Mouse (Mus musculus) CH12F3 (cell line): ENCODE data around the gene Tmem123.

Source experiments
- in situ Hi-C: fragments of 300-500 bp; cut with MboI; formaldehyde crosslinking; loops from 2 replicates; pipeline ENCODE4 v1.14.3; 2020; ENCODE audit warnings: low sequenced_read_pairs

Tmem123 gene

DNA sequence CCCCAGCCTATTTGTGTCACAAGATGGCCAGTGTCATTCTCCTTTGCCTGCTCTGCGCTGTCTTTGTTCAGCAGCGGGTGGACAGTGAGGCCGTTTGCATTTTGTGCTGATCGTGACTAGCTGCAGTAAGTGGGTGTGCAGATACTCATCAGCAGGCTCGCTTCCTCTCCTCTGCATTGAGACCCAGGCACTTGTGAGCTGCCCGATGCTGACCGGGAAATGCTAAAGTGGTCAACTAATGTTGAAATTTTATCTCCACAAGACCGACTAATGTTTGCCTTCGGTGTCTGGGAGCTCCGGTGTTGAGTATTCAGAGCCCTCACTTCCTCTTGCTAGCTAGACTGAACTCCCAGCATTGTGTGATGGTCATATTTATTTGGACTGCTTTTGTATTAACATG lies 10.7 kb downstream of the Tmem123 start:
- in situ Hi-C loops: no loop called here

- in situ Hi-C loops: no loop called here
Measured at GRCm38 (mm10) chr9:7775011-7775410, 11.2 kb downstream of the Tmem123 start.

GRCm38 (mm10) chr9:7775986-7776385 lies 12.1 kb downstream of the Tmem123 start:
- in situ Hi-C loops: no loop called here

GRCm38 (mm10) chr9:7776940-7777339 lies 13.1 kb downstream of the Tmem123 start:
- in situ Hi-C loops: no loop called here

DNA sequence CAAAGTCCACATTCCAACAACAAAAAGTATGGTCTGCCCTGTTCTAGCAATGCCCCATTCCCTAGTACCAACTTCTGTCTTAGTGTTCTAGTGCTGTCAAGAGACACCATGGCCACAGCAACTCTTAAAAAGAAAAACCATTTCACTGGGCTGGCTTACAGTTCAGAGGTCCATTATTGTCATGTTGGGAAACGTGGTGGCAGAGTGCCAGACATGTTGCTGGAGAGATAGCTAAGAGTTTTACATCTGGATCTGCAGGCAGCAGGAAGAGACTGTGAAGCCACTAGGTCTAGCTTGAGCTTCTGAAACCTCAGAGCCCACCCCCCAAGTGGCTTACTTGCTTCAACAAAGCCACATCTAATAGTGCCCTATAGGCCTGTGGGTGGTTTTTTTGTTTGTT lies 13.8 kb downstream of the Tmem123 start:
- in situ Hi-C loops: no loop called here

DNA sequence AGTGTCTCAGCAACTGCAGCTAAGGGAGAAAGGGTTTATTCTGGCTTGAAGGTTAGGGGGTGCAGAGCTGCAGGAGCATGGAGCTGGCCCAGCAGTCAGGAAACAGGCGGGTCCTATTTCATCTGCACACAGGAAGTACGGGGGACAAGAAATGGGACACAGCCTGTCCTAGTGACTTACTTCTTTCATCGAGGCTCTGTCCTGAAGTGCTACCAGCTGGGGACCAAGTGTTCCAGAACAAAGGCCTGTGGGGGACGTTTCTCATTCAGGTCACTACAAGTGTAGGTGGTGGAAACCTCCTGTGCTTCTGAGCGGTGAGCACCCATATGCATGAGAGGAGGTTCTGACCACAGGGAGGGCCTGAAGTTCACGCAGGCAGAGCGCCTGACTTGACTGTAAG lies 14.9 kb downstream of the Tmem123 start:
- in situ Hi-C loops: no loop called here

DNA sequence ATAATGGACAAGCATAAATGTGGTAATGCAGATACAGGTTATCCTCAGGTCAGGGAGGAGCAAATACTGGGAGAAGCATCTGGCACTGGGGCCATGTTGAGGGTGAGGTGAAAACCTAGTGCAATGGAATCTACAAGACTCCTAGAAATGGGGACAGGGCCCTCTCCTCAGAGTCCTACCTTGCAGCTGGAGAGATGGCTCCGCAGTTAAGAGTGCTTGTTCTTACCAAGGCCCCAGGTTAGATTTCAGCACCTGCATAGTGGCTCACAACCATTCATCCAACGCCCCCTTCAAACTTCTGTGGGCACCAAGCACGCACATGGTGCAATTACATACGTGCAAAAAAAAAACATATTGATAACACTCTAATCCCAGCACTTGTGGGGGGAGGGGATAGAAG lies 15.9 kb downstream of the Tmem123 start:
- in situ Hi-C loops: no loop called here

- in situ Hi-C loops: no loop called here
Measured at GRCm38 (mm10) chr9:7780250-7781150, 16.7 kb downstream of the Tmem123 start.

DNA sequence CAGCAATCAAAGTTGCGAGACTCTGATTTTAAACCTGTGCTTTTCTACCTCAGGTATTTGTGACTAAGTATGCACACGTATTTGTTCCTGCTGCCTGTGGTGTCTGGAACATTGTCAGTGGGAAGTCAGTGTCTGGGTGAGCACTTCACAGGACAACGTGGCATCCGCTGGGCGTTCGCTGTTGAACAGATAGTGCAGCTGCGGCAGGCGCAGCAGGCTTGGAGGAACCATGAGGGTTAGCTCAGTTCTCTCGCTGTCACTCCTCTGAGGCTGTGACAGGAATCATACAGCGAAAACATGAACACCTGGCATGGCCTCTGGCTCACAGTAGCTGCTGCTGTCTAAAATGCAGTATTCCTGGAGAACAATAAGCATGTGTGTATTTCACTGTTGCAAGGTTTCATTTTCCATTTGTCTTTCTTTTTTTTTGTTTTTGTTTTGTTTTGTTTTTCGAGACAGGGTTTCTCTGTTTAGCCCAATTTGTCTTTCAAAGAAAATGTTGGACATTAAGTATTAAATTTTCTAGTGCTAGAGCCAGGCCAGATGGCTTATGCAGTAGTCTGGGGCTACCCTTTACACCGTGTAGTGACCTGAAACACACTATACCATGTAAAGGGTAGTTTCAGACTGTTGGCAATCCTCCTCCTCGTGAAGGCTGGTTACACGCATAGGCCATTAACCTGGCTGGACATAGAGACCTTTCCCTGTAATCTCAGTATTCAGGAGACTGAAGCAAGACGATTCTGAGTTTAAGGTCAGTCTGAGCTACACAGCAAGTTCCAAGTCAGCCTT lies 20.2 kb downstream of the Tmem123 start:
- in situ Hi-C loops: no loop called here

GRCm38 (mm10) chr9:7784615-7785012 lies 20.8 kb downstream of the Tmem123 start:
- in situ Hi-C loops: no loop called here

DNA sequence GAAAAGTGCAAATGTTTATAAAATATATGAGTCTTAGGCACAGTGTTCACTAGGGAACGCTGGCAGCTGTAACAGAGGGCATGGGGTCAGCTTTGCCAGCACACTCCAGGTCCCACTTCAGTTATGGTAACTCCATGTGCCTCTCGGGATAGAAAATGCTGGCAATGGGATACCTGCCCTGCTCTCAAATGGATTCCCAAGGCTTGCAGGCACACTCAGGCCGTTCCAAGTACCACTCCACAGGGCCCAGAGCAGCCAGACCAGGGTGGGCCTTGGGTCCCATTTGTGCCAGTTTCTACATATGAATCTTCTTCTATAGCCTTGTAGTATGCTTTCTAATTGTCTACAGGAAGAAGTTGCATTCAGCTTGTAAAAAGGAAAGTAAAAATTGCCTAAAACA lies 21.6 kb downstream of the Tmem123 start:
- in situ Hi-C loops: no loop called here

- in situ Hi-C loops: no loop called here
Measured at GRCm38 (mm10) chr9:7786086-7786485, 22.2 kb downstream of the Tmem123 start.

DNA sequence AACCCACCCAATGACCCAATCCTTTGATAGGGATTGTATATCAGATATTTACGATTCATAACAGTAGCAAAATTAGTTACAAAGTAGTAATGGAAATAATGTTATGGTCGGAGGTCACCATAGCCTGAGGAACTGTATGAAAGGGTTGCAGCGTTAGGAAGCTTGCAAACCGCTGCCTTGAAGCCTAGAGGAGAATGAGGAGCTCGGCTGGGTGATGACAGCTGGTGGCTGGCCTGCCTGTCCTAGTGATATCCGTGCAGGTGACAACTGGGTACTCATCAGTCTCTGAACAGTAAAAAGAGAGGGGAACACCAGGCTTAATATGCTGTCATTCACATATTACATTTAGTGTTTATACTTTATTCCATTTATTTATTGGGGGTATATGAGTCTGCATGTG lies 24.6 kb downstream of the Tmem123 start:
- in situ Hi-C loops: no loop called here

GRCm38 (mm10) chr9:7789764-7790575 lies 26.1 kb downstream of the Tmem123 start:
- in situ Hi-C loops: no loop called here

GRCm38 (mm10) chr9:7790580-7791084 lies 26.8 kb downstream of the Tmem123 start:
- in situ Hi-C loops: no loop called here

GRCm38 (mm10) chr9:7793561-7793960 lies 29.7 kb downstream of the Tmem123 start:
- in situ Hi-C loops: no loop called here

GRCm38 (mm10) chr9:7795581-7795980 lies 31.7 kb downstream of the Tmem123 start:
- in situ Hi-C loops: no loop called here

- in situ Hi-C loops: no loop called here
Measured at GRCm38 (mm10) chr9:7796129-7796864, 32.5 kb downstream of the Tmem123 start.

- in situ Hi-C loops: no loop called here
Measured at GRCm38 (mm10) chr9:7797542-7797941, 33.7 kb downstream of the Tmem123 start.

DNA sequence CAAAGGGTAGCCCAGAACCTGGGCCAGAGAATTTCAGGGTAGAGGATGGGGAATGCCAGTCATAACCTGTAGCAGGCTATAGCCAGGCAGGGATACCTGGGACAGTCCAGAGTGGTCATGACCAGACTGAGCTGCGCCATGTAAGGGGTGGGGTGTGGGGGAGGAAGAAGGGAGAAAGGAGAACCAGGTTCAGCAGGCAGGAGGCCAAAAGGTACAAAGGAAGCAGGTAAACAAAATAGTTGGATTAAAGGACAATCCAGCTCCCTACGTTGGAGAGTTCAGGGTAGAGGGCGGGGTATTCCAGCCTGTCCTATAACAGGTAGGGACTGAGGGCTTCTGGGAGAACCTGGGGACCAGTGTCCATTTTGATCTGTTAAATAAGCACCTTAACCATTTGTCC lies 34.7 kb downstream of the Tmem123 start:
- in situ Hi-C loops: no loop called here
